Mouse (Mus musculus) effector memory CD4-positive, alpha-beta T cell, adult 7 months (primary cell): ENCODE results near the gene Atp11a. TPM values are rescaled to one million over a fixed set of nuclear protein-coding genes. Genes with fewer than 3 reads are reported as not detected.

Experiments used
- polyA plus RNA-seq: library from polyadenylated mRNA; unstranded; fragments of 100-300 nt; shearing (Covaris generic); gene quantifications from one replicate; pipeline ENCODE4 v1.2.1, GENCODE M21; 2017

The Atp11a gene
- 20.7 TPM for polyA plus RNA-seq

GRCm38 (mm10) chr8:12756391-12757157 is at the start of gene Atp11a:
Atp11a (plus strand) TSS chr8:12757014.

GRCm38 (mm10) chr8:12873357-12874046 is 116.7 kb downstream of the Atp11a start, which contains the start of gene Mcf2l:
Mcf2l (plus strand) TSS chr8:12873806.

Other genes with a start within 250 kb of the Atp11a start
- not detected for gene Spaca7, start 184.0 kb upstream of the Atp11a start, polyA plus RNA-seq
- gene Tubgcp3, start 84.8 kb upstream of the Atp11a start, polyA plus RNA-seq = 58.4 TPM
- gene Mcf2l, start 116.8 kb downstream of the Atp11a start, polyA plus RNA-seq = 0.69 TPM